Mouse (Mus musculus) forebrain, embryonic 13.5 days (tissue): Measurements from ENCODE around the gene Lmbrd2. TPM values are rescaled to one million over a fixed set of nuclear protein-coding genes. Genes with fewer than 3 reads are reported as not detected.
A peak's percentile ranks its signal among the peaks of the same experiment; 100 is the strongest.

ENCODE experiments used
- ATAC-seq: fragments of 200-750 bp; cut with Nextera tagmentation; 2 replicates; pipeline ENCODE4 v1.8.0; 2017
- H3K27ac ChIP-seq: fragments of 300-500 bp; sonication (generic); 2 replicates; pipeline ENCODE4 v1.5.1; 2015; ENCODE audit warnings: inconsistent platforms, mild to moderate bottlenecking, moderate library complexity
- H3K27me3 ChIP-seq: fragments of 300-500 bp; sonication (generic); 2 replicates; pipeline ENCODE4 v1.6.1; 2015; ENCODE audit warnings: mild to moderate bottlenecking, inconsistent platforms
- H3K36me3 ChIP-seq: fragments of 300-500 bp; sonication (generic); 2 replicates; pipeline ENCODE4 v1.6.1; 2015; ENCODE audit warnings: mild to moderate bottlenecking, inconsistent platforms; ENCODE audit not compliant: poor library complexity, severe bottlenecking
- H3K4me1 ChIP-seq: fragments of 300-500 bp; sonication (generic); 2 replicates; pipeline ENCODE4 v1.6.1; 2015; ENCODE audit warnings: inconsistent platforms
- H3K4me2 ChIP-seq: fragments of 300-500 bp; sonication (generic); 2 replicates; pipeline ENCODE4 v1.6.1; 2015; ENCODE audit warnings: inconsistent platforms, mild to moderate bottlenecking, moderate library complexity
- H3K4me3 ChIP-seq: fragments of 300-500 bp; sonication (generic); 2 replicates; pipeline ENCODE4 v1.5.1; 2015; ENCODE audit warnings: mild to moderate bottlenecking, inconsistent platforms
- H3K9ac ChIP-seq: fragments of 300-500 bp; sonication (generic); 2 replicates; pipeline ENCODE4 v1.6.1; 2015; ENCODE audit warnings: mild to moderate bottlenecking, inconsistent platforms
- H3K9me3 ChIP-seq: fragments of 300-500 bp; sonication (generic); replicated peaks from 2 replicates; pipeline ENCODE4 v1.6.1; 2016; ENCODE audit warnings: inconsistent platforms
- whole genome bisulfite sequencing: fragments of 180-500 bp; shearing (Covaris S2); methylation state at CpG from one replicate; pipeline ENCODE4 v1.1.7; 2015; 5-methylcytosine and 5-hydroxymethylcytosine counted together
- polyA plus RNA-seq: library from polyadenylated mRNA; unstranded; fragments of >200 nt; fragmentation: Nextera tagmentation; extraction: Ambion mirVana; gene quantifications from 2 replicates; pipeline ENCODE4 v1.2.1, GENCODE M21; 2015

The Lmbrd2 gene
- polyA plus RNA-seq, 1 experiment from 2014 or later = 2.9 TPM

DNA sequence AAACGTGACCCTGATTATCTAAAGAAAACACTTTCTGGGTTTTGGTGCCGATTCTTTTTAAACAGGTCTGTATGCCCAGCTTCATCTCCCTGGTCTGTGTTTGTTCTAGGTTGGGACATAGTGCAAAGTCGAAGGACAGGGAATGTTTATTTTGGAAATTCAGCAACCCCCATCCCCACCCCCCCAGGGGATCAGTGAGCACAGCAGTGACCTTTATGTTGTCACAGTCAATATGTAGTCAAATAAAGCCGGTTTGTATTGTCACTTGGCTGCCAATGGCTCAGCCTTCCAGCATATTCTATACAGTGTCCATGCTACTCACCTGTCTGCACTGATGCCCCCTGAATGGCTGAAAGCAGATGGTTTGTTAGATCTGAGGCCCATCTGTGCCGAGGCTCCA is 25.8 kb upstream of the Lmbrd2 start:
- no peak overlapping the region for H3K9ac ChIP-seq
- peaks cover 78% of the 10 kb centered on the region for H3K36me3 ChIP-seq
- H3K4me2 ChIP-seq = no peak overlapping the region
- no peak overlapping the region for H3K27ac ChIP-seq
- H3K27me3 ChIP-seq = no peaks in the 10 kb centered on the region
- H3K9me3 ChIP-seq = no peaks in the 10 kb centered on the region
- H3K4me3 ChIP-seq = no peak overlapping the region
- WGBS = 85% methylated on average over 5 of the region's 5 CpGs
- H3K4me1 ChIP-seq = no peaks in the 10 kb centered on the region
- no peak for ATAC-seq

DNA sequence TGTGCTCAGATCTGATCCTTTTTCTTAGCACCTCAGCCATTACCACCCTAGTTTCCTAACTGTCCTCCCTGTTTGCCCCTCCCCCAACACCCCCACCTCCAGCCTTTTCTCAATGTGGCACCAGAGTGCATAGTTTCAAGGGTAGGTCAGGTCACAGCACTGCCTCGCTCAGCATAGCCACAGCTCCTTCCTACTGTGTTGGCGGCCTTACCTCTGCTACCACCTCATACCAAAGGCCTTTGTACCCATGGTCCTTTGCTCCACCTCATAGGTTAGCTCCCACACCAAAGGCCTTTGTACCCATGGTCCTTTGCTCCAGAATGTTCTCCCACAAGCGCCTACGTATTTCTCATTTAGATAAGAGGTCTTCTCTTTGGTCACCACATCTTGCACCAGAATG is 21.5 kb upstream of the Lmbrd2 start:
- H3K4me1 ChIP-seq = no peaks in the 10 kb centered on the region
- H3K9ac ChIP-seq = no peak overlapping the region
- WGBS = 89% methylated on average over 4 of the region's 4 CpGs
- no peak for ATAC-seq
- H3K36me3 ChIP-seq = peaks cover 89% of the 10 kb centered on the region
- H3K4me2 ChIP-seq = no peak overlapping the region
- no peak overlapping the region for H3K4me3 ChIP-seq
- no peaks in the 10 kb centered on the region for H3K27me3 ChIP-seq
- H3K27ac ChIP-seq = no peak overlapping the region
- no peaks in the 10 kb centered on the region for H3K9me3 ChIP-seq

DNA sequence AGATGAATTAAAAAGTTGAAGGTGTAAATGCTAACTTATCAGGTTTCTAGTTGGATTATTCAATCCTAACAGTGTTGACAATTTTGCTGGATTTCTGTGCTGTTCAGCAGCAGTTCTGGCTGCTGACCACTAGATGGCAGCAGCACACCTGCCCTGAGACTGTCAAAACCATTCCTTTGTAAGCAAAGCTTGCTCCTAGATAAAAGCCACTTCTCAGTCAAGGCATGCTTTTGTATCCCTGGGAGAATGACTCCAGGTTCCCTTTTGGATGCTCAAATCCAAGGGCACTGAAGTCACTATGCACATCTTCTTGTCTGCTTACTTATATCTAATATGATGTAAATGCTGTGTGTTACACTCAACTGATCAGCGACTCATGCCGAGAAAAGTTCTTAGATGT is 20.3 kb upstream of the Lmbrd2 start:
- H3K9ac ChIP-seq = no peak overlapping the region
- no peak overlapping the region for H3K27ac ChIP-seq
- H3K4me1 ChIP-seq = no peaks in the 10 kb centered on the region
- H3K36me3 ChIP-seq = peaks cover 89% of the 10 kb centered on the region
- H3K4me3 ChIP-seq = no peak overlapping the region
- H3K9me3 ChIP-seq = no peaks in the 10 kb centered on the region
- ATAC-seq = peak; percentile 81
- 95% methylated on average over 2 of the region's 2 CpGs for WGBS
- H3K27me3 ChIP-seq = no peaks in the 10 kb centered on the region
- no peak overlapping the region for H3K4me2 ChIP-seq

DNA sequence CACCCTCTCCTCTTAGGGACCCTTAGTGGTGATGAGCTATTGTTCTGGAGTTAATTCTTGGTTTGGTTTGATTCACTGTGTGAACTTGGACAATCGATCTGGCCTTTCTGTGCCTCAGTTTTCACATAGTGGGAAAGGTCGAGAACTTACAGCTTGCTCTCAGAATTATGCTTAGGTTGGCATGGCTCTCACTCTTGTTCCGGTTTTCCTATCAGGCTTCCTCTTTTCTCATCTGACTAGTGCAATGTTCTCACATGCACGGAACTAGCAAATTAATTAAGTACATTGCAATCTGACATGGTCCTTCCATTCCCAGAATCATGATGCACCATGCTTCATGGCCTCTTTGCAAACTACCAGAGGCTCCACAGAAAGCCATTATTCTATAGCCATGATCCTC is 17.4 kb upstream of the Lmbrd2 start:
- Histone ChIP-seq H3K27ac (no peak overlapping the region), H3K36me3 (peaks cover 74% of the 10 kb centered on the region)

DNA sequence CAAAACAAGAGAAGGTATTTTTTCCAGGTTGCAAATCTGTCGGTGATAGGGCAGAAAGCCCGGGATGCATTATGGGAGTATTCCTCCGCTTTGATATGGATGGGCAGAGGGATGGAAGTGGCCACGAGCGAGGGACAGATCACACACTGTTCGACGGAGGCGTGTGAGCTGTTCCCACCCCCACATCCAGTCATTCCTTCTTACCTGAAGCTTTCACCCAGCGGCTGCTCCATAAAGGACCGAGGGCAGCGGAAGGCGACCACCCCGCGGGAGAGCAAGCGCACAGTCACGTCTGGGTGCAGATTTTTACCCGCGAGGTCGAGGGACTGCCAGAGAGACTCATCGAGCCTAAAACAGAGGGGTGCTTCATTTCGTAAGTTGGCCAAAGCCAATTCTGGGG is 15.5 kb upstream of the Lmbrd2 start:
- Histone ChIP-seq H3K36me3 (peaks cover 79% of the 10 kb centered on the region), H3K4me3 (no peak overlapping the region), H3K27me3 (no peaks in the 10 kb centered on the region), H3K4me1 (no peaks in the 10 kb centered on the region), H3K9ac (no peak overlapping the region), H3K9me3 (no peaks in the 10 kb centered on the region), H3K4me2 (no peak overlapping the region), H3K27ac (no peak overlapping the region)
- WGBS = 94% methylated on average over 21 of the region's 21 CpGs
- no peak for ATAC-seq

More for the DNA sequence above, 17.4 kb upstream of the Lmbrd2 start:
- H3K4me2 ChIP-seq = no peak overlapping the region
- H3K9ac ChIP-seq = no peak overlapping the region
- no peaks in the 10 kb centered on the region for H3K27me3 ChIP-seq
- H3K9me3 ChIP-seq = no peaks in the 10 kb centered on the region
- WGBS = 93% methylated on average over 4 of the region's 4 CpGs
- H3K4me3 ChIP-seq = no peak overlapping the region
- H3K4me1 ChIP-seq = no peaks in the 10 kb centered on the region
- ATAC-seq = no peak

DNA sequence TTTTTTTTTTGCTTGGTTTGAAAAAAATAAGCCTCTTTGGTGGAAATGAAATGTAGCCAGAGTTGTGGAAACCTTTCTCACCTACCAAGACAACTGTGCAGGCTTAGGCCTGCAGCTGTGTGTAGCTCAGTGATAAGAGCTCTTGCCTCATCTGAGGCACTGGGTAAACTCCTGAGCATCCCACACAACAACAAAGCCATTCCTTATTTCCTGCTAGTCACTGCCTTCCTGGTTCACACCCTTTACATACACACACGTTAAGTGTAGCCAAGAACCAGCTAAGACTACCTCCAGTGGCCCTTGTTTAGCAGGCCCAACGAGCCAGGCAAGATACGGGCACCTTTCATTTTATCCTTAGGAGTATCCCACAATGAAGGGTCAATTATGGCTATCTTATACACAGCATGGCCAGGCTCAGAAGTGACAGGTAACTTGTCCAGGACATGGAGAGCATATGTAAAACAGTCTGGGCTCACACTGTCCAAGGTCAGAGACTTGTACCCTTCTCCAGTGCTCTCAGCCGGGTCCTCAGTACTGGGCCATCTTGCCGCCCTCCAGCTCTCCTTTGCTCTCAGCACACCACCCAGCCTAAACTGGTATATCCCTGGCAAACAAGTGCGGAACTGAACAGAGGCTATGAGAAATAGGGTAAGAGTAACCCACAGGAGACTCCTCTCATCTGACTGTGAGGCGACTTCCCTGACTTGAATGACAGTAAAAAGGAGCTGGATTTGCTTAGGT is 13.1 kb upstream of the Lmbrd2 start:
- no peak overlapping the region for H3K9ac ChIP-seq
- H3K4me1 ChIP-seq = peaks cover 7% of the 10 kb centered on the region; the same call in 1 of the 2 replicates
- H3K9me3 ChIP-seq = no peaks in the 10 kb centered on the region
- H3K4me2 ChIP-seq = no peak overlapping the region
- H3K27me3 ChIP-seq = no peaks in the 10 kb centered on the region
- no peak overlapping the region for H3K27ac ChIP-seq
- H3K36me3 ChIP-seq = peaks cover 77% of the 10 kb centered on the region
- 95% methylated on average over 7 of the region's 7 CpGs for WGBS
- no peak overlapping the region for H3K4me3 ChIP-seq
- ATAC-seq = no peak

DNA sequence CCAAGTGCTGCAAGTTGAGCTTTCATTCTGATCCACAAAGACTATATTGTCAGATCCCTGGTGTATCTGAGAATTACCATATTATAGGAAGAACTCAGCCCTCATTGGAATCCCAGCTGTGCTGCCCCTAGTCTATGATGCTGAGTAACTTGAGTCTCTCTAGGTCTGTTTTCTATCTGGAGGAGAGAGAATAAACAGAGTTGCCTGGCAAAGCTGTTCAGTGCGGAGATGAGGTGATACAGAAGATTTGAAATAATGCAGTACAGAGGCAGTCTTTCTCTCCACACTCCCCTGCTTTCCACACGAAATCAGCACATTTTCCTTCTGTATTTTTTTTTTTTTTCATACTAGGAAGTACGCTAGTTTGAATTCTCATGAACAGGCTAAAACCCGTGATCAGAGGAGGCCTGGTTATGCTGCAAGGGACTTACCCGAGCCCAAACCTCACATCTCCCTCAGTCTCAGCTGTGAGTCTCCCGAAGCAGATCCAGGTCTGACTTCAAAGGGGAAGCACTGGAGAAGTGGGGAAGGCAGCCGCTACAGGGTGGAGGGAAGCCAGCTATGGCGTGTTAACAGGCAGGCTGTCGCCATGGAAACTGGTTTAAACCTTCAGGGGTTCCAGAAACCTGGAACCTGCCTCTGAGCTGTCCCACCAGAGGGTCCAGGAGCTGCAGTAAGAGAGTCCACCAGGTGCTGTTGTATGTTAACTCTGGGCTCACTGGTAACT is 9.4 kb upstream of the Lmbrd2 start:
- peak; percentile 54 for ATAC-seq
- Histone ChIP-seq H3K4me2 (no peak overlapping the region), H3K4me3 (no peak overlapping the region), H3K4me1 (peaks cover 22% of the 10 kb centered on the region), H3K27ac (no peak overlapping the region), H3K36me3 (peaks cover 74% of the 10 kb centered on the region), H3K9ac (no peak overlapping the region), H3K9me3 (no peaks in the 10 kb centered on the region), H3K27me3 (no peaks in the 10 kb centered on the region)
- 75% methylated on average over 9 of the region's 9 CpGs for WGBS

- no peak for ATAC-seq
- WGBS = 91% methylated on average over 4 of the region's 4 CpGs
Measured at GRCm38 (mm10) chr15:9131499-9131888, 8.9 kb upstream of the Lmbrd2 start.

DNA sequence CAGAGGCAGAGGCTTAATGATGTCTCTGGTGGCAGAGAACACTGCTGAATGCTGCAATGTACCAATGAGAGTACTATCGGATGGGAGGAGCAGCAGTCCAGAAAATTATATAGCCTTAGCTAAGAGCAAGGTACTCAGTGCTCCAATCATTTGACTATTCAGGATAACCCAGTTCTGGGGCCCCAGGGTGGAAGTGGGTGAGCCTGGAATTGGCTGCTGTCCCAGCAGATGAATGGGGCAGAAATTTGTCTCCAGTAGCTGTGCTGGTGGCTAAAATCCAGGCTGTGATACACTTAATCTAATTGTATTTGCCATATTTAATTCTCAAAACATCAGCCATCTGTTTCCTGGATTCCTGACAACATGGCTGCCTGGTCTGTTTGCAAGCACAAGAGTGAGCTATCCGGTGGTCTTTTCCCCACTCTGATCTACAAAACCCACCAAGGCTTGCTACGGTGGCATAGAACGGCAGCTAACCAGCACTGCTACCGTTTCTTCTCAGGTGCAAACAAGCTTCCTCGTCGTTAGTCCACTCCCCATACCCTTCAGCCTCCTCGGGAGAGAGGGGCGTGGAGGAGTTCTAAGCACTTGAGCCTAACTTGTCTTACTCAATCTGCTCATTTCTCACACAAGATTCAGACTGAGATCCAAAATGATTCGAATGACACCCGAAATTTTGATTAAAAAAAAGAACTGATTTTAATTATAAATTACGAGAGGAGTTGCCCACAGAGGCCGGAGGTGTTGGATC is 7.5 kb upstream of the Lmbrd2 start:
- Histone ChIP-seq H3K4me2 (no peak overlapping the region), H3K9ac (no peak overlapping the region), H3K27me3 (no peaks in the 10 kb centered on the region), H3K4me3 (no peak overlapping the region), H3K9me3 (no peaks in the 10 kb centered on the region), H3K27ac (no peak overlapping the region), H3K4me1 (peaks cover 28% of the 10 kb centered on the region), H3K36me3 (peaks cover 83% of the 10 kb centered on the region)
- whole genome bisulfite sequencing = 82% methylated on average over 13 of the region's 13 CpGs
- ATAC-seq = peak; percentile 41; the same call in 1 of the 2 replicates

More at GRCm38 (mm10) chr15:9131499-9131888, 8.9 kb upstream of the Lmbrd2 start:
- Histone ChIP-seq H3K9me3 (no peaks in the 10 kb centered on the region), H3K27ac (no peak overlapping the region), H3K4me1 (peaks cover 22% of the 10 kb centered on the region), H3K4me2 (no peak overlapping the region), H3K9ac (no peak overlapping the region), H3K4me3 (no peak overlapping the region), H3K36me3 (peaks cover 79% of the 10 kb centered on the region), H3K27me3 (no peaks in the 10 kb centered on the region)

DNA sequence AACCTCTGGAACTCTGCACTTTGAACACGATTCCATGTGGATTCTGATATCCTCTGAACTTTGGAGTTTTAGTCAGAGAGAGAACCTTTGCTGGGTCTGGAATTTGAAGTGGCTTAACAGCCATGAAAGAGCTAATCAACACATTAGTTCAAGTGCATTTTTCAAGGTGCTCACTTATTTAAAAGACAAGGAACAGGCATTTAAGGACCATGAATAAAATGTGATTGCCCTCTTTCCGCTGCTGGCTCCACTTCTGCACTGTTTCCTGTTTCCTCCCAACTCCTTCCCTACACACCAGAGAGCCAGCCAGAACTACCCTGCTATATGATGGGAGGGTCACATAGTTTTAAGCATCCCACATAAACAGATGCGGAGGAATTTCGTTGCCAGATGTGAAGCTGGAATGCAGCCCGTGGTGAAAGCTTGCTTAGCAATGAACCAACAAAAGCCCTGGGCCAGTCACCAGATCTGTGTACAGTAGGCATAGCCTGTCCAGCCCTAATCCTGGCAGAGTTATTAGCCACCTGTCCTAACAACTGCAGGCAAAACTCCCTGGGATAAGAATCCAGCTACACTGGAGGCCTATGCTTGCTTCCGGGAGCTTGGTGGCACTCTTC is 5.4 kb upstream of the Lmbrd2 start:
- H3K9ac ChIP-seq = no peak overlapping the region
- H3K27ac ChIP-seq = no peak overlapping the region
- peaks cover 71% of the 10 kb centered on the region for H3K36me3 ChIP-seq
- H3K4me2 ChIP-seq = no peak overlapping the region
- no peak overlapping the region for H3K4me3 ChIP-seq
- 80% methylated on average over 6 of the region's 6 CpGs for WGBS
- peaks cover 46% of the 10 kb centered on the region for H3K4me1 ChIP-seq
- ATAC-seq = no peak
- no peaks in the 10 kb centered on the region for H3K9me3 ChIP-seq
- no peaks in the 10 kb centered on the region for H3K27me3 ChIP-seq

GRCm38 (mm10) chr15:9139447-9139846 is 903 bp upstream of the Lmbrd2 start:
- Histone ChIP-seq H3K4me2 (peak overlapping the region; percentile 77), H3K27me3 (no peaks in the 10 kb centered on the region), H3K4me1 (peaks cover 35% of the 10 kb centered on the region), H3K36me3 (peaks cover 40% of the 10 kb centered on the region), H3K4me3 (peak overlapping the region; percentile 90), H3K9ac (peak overlapping the region; percentile 72), H3K27ac (no peak overlapping the region), H3K9me3 (no peaks in the 10 kb centered on the region)
- ATAC-seq = no peak
- WGBS = 24% methylated on average over 10 of the region's 10 CpGs
